Mouse (Mus musculus) liver, adult 2 months (tissue): ENCODE measurements at regions not wholly inside any gene's neighbourhood (a gene's known extent, or its start where the extent isn't known, plus 50 kb on each side); places are given as distances from the start of the nearest gene placed in this dataset.

Experiments used
- DNase-seq: peaks from one replicate; pipeline ENCODE4 v3.0.0-alpha.2; 2011; ENCODE audit warnings: low read depth, low spot score; ENCODE audit errors: extremely low read depth
- H3K27ac ChIP-seq: fragments of 200-500 bp; replicated peaks from 2 replicates; pipeline ENCODE4 v1.5.1; 2012; ENCODE audit warnings: low read depth, mild to moderate bottlenecking, control low read depth, inconsistent platforms, low read length; ENCODE audit not compliant: insufficient read depth
- H3K27me3 ChIP-seq: fragments of 200-500 bp; 2 replicates; pipeline ENCODE4 v1.6.1; 2012; ENCODE audit warnings: mild to moderate bottlenecking, moderate library complexity, low read length, inconsistent platforms; ENCODE audit not compliant: control insufficient read depth, insufficient read depth
- H3K36me3 ChIP-seq: fragments of 200-500 bp; 2 replicates; pipeline ENCODE4 v1.6.1; 2012; ENCODE audit warnings: low read length, inconsistent platforms; ENCODE audit not compliant: control insufficient read depth, insufficient read depth
- H3K4me1 ChIP-seq: fragments of 200-500 bp; 2 replicates; pipeline ENCODE4 v1.6.1; 2011; ENCODE audit warnings: low read length; ENCODE audit not compliant: control insufficient read depth, insufficient read depth
- H3K4me3 ChIP-seq: fragments of 200-500 bp; 2 replicates; pipeline ENCODE4 v1.5.1; 2011; ENCODE audit warnings: low read depth, mild to moderate bottlenecking, control low read depth, low read length, moderate library complexity; ENCODE audit not compliant: insufficient read depth
- H3K79me2 ChIP-seq: fragments of 200-500 bp; 2 replicates; pipeline ENCODE4 v1.6.1; 2012; ENCODE audit warnings: inconsistent platforms, mild to moderate bottlenecking, low read length, moderate library complexity; ENCODE audit not compliant: control insufficient read depth, insufficient read depth
- H3K9ac ChIP-seq: fragments of 200-500 bp; 2 replicates; pipeline ENCODE4 v1.6.1; 2012; ENCODE audit warnings: low read depth, mild to moderate bottlenecking, control low read depth, inconsistent platforms, low read length
- CTCF ChIP-seq: fragments of 200-500 bp; IDR thresholded peaks from 2 replicates; pipeline ENCODE4 v1.5.1; 2011; ENCODE audit warnings: low read depth, low read length, control low read depth
- POLR2A ChIP-seq: fragments of 200-500 bp; IDR thresholded peaks from 2 replicates; pipeline ENCODE4 v1.6.1; 2011; ENCODE audit warnings: low read length, control low read depth; ENCODE audit not compliant: insufficient read depth; ENCODE audit errors: extremely low read depth
- WGBS: fragments of 180-500 bp; shearing (Covaris S2); methylation state at CpG from one replicate; pipeline ENCODE4 v1.1.7; 2018; 5-methylcytosine and 5-hydroxymethylcytosine counted together

DNA sequence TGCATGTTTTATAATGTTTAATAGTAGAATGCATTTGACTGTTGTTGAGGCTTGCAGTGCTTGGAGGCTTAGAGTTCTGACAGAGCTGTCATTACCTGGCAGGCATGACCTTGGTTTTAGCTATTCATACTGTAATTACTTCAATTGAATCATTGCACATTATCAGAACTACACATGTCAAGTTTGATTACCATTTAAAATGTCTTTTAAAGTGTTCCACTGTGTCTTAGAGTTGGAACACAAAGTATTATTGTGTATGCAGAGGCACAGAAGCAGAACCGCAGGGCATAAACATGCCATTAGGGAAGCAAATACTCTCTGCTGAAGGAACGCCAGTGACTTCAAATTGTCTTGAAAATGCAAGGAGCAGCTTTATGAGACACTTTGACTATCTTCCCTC, 493.7 kb upstream of the Pcdh17 start:
- Histone ChIP-seq H3K36me3 (no peaks in the 10 kb centered on the region), H3K4me1 (no peaks in the 10 kb centered on the region), H3K4me3 (no peak overlapping the region), H3K9ac (no peak overlapping the region), H3K27ac (no peak overlapping the region), H3K79me2 (no peaks in the 10 kb centered on the region), H3K27me3 (no peaks in the 10 kb centered on the region)
- DNase-seq, result no peak
- TF ChIP-seq CTCF, result no peak
- WGBS, result 77% methylated on average over 2 of the region's 2 CpGs

DNA sequence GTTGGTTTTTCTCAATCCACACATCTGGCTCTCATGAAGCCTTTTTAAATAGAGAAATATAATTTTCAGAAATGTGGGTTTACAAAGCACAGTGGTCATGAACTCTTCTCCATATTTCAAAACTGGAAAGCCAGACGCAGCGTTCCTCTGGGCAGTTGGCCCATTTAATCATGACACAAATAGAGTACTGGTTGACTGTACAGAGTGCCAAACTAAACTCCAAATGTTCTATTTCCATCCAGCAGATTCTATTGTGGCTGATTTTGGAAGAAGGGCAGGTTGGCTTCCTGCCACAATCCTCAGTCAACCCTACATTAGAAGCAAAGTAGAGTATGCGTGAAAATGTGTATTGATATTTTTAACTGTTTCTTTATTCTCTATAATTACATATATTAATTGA, 484.3 kb upstream of the Pcdh17 start:
- H3K9ac ChIP-seq, result no peak overlapping the region
- no peaks in the 10 kb centered on the region; the same call in 1 of the 2 replicates for H3K27me3 ChIP-seq
- H3K79me2 ChIP-seq, result no peaks in the 10 kb centered on the region
- H3K36me3 ChIP-seq, result no peaks in the 10 kb centered on the region
- TF ChIP-seq POLR2A (no peak), CTCF (no peak)
- peak; percentile 34 for DNase-seq
- no peak overlapping the region for H3K4me3 ChIP-seq
- WGBS, result 88% methylated on average over 3 of the region's 3 CpGs
- H3K27ac ChIP-seq, result no peak overlapping the region
- no peaks in the 10 kb centered on the region for H3K4me1 ChIP-seq

DNA sequence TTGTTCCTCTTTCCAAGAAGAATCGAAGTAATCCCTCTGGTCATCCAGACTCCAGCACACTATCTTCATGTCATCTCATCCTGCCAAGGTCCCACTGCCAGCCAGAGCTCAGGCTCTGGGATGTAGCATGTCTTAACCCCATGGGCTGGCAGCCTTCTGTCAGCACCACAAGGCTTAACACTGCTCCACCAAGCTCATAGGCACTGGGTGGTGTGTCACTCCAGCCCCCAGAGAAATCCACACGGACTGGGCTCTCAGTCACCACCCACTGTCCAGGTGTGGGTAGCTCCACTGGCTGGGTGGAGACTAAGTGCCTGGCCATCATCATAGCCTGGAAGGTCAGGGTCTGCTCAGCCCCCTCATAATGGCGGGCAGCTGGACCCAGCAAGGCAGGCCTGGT, 459.8 kb upstream of the Pcdh17 start:
- no peak overlapping the region for H3K27ac ChIP-seq

More for the DNA sequence above, 459.8 kb upstream of the Pcdh17 start:
- no peak for DNase-seq
- no peak for TF ChIP-seq POLR2A
- no peak for TF ChIP-seq CTCF
- no peaks in the 10 kb centered on the region for H3K79me2 ChIP-seq
- no peaks in the 10 kb centered on the region for H3K36me3 ChIP-seq
- H3K27me3 ChIP-seq, result no peaks in the 10 kb centered on the region
- no peak overlapping the region for H3K9ac ChIP-seq
- 81% methylated on average over 3 of the region's 3 CpGs for WGBS
- H3K4me3 ChIP-seq, result no peak overlapping the region
- H3K4me1 ChIP-seq, result no peaks in the 10 kb centered on the region
